In the genomic region with DNA sequence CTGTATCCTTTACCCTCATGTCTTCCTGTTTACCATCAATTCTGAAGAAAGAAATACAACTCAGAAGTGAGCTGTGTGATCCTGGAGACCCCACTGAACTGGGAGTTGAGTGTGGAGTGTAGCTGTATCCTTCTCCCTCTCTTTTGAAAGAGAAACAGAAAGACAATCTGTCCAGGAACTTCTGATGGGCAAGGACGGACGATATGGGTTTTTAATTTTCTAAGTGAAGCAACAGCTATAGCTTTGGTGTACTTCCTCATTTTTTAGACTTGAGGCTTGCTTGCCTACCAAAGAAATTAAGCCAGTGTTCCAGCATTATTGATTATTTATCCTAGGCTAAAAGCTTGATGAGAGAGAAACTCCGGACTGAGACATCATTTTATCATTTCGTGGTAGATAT, we compare ENCODE assay signal across 17 mouse cellular contexts.
"Had no signal": no experiment of that assay in that cellular context is flagged by ENCODE, and none has a peak within 500 bp of the region (broad histone marks: within the 10 kb centered on the region; RNA-seq: fewer than 3 reads in every experiment).

No protein-coding gene starts in this region.

- H3K4me3 ChIP-seq: left cerebral cortex, adult 2 months; liver, embryonic 13.5 days; megakaryocyte, embryonic 14.5 days; myocyte; neural tube, embryonic 13.5 days; stomach, embryonic 15.5 days had no signal

- H3K36me3 ChIP-seq: liver, embryonic 13.5 days; neural tube, embryonic 13.5 days; stomach, embryonic 15.5 days had no signal

- H3K9me3 ChIP-seq: liver, embryonic 13.5 days; megakaryocyte, embryonic 14.5 days; neural tube, embryonic 13.5 days; stomach, embryonic 15.5 days had no signal

- H3K9ac ChIP-seq: liver, embryonic 13.5 days; neural tube, embryonic 13.5 days; stomach, embryonic 15.5 days had no signal

- H3K27me3 ChIP-seq: liver, embryonic 13.5 days; megakaryocyte, embryonic 14.5 days; neural tube, embryonic 13.5 days; stomach, embryonic 15.5 days had no signal

- H3K27ac ChIP-seq: left cerebral cortex, adult 2 months; liver, embryonic 13.5 days; neural tube, embryonic 13.5 days; stomach, embryonic 15.5 days had no signal

- DNase-seq: kidney, adult 11 months; kidney, adult 9 months; kidney, postnatal 14 days; kidney, postnatal 4 days; layer of hippocampus, adult 9-11 months; liver, embryonic 13.5 days; lung, adult 2 months; lung, postnatal 14 days; lung, postnatal 4 days; midbrain, embryonic 14.5 days; thymus, postnatal 36 days had no signal

- H3K4me2 ChIP-seq: liver, embryonic 13.5 days; midbrain, embryonic 11.5 days; neural tube, embryonic 13.5 days; stomach, embryonic 15.5 days had no signal
